Mouse (Mus musculus) intestine, embryonic 16.5 days (tissue): ENCODE measurements around the gene Rnf34. TPM values are rescaled to one million over a fixed set of nuclear protein-coding genes. Genes with fewer than 3 reads are reported as not detected.

Experiments used
- ATAC-seq: fragments of 200-750 bp; cut with Nextera tagmentation; 2 replicates; pipeline ENCODE4 v1.8.0; 2017; ENCODE audit warnings: moderate TSS enrichment, moderate library complexity
- H3K27ac ChIP-seq: fragments of 300-500 bp; sonication (generic); 2 replicates; pipeline ENCODE4 v1.5.1; 2014; ENCODE audit warnings: mild to moderate bottlenecking, low read length
- H3K27me3 ChIP-seq: fragments of 300-500 bp; sonication (generic); replicated peaks from 2 replicates; pipeline ENCODE4 v1.6.1; 2014; ENCODE audit warnings: low read length, control low read depth, mixed read lengths; ENCODE audit not compliant: control insufficient read depth, insufficient read depth
- H3K36me3 ChIP-seq: fragments of 300-500 bp; sonication (generic); 2 replicates; pipeline ENCODE4 v1.6.1; 2014; ENCODE audit warnings: low read length, control low read depth; ENCODE audit not compliant: control insufficient read depth, insufficient read depth
- H3K4me1 ChIP-seq: fragments of 300-500 bp; sonication (generic); 2 replicates; pipeline ENCODE4 v1.6.1; 2014; ENCODE audit warnings: low read length, control low read depth, mixed read lengths; ENCODE audit not compliant: control insufficient read depth, insufficient read depth
- H3K4me2 ChIP-seq: fragments of 300-500 bp; sonication (generic); 2 replicates; pipeline ENCODE4 v1.6.1; 2014; ENCODE audit warnings: low read depth, low read length, control low read depth
- H3K4me3 ChIP-seq: fragments of 300-500 bp; sonication (generic); 2 replicates; pipeline ENCODE4 v1.5.1; 2014; ENCODE audit warnings: mild to moderate bottlenecking, low read length
- H3K9ac ChIP-seq: fragments of 300-500 bp; sonication (generic); 2 replicates; pipeline ENCODE4 v1.6.1; 2014; ENCODE audit warnings: low read depth, low read length
- H3K9me3 ChIP-seq: fragments of 300-500 bp; sonication (generic); 2 replicates; pipeline ENCODE4 v1.6.1; 2016; ENCODE audit warnings: low read length, control low read depth; ENCODE audit not compliant: control insufficient read depth
- WGBS: fragments of 180-500 bp; shearing (Covaris S2); extraction: QIAGEN DNeasy Blood & Tissue Kit; methylation state at CpG from one replicate; pipeline ENCODE4 v1.1.7; 2014; 5-methylcytosine and 5-hydroxymethylcytosine counted together
- polyA plus RNA-seq: library from polyadenylated mRNA; unstranded; fragments of >200 nt; fragmentation: Nextera tagmentation; extraction: Ambion mirVana; gene quantifications from 2 replicates; pipeline ENCODE4 v1.2.1, GENCODE M21; 2015

Rnf34 gene
- polyA plus RNA-seq, 1 experiment from 2014 or later, result 32.4 TPM

DNA sequence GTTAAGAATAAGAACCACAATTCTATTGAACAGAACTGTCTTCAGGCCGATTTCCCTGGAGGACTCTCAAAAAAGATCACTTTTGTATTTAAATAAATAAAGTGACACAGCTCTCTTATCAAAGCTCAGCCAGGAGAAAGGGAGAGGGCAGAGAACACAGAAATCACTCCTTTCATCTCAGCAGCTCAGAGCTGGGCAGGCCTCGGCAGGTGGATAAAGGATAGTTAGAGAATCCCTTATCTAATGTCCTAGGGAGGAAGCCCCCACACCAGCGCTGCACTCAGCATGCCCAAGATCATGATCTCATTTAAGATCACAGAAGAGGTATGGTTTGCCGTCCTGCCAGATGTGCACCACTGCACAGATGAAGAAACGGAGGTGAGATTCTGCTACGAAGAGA lies 52.4 kb downstream of the Rnf34 start:
- H3K27ac ChIP-seq, result no peak overlapping the region
- WGBS, result 74% methylated on average over 6 of the region's 6 CpGs
- H3K4me2 ChIP-seq, result no peak overlapping the region
- no peak overlapping the region for H3K9ac ChIP-seq
- no peaks in the 10 kb centered on the region for H3K27me3 ChIP-seq
- H3K4me1 ChIP-seq, result peaks cover 9% of the 10 kb centered on the region
- no peaks in the 10 kb centered on the region for H3K36me3 ChIP-seq
- no peak overlapping the region for H3K4me3 ChIP-seq
- no peaks in the 10 kb centered on the region for H3K9me3 ChIP-seq
- no peak for ATAC-seq

- H3K27ac ChIP-seq, result no peak overlapping the region
- H3K4me2 ChIP-seq, result no peak overlapping the region
- H3K9ac ChIP-seq, result no peak overlapping the region
- WGBS, result 80% methylated on average over 5 of the region's 5 CpGs
- ATAC-seq, result no peak
- no peaks in the 10 kb centered on the region for H3K36me3 ChIP-seq
- H3K4me1 ChIP-seq, result peaks cover 9% of the 10 kb centered on the region
- no peak overlapping the region for H3K4me3 ChIP-seq
- H3K27me3 ChIP-seq, result no peaks in the 10 kb centered on the region
- no peaks in the 10 kb centered on the region for H3K9me3 ChIP-seq
Observed at GRCm38 (mm10) chr5:122903165-122903564, 53.3 kb downstream of the Rnf34 start.

DNA sequence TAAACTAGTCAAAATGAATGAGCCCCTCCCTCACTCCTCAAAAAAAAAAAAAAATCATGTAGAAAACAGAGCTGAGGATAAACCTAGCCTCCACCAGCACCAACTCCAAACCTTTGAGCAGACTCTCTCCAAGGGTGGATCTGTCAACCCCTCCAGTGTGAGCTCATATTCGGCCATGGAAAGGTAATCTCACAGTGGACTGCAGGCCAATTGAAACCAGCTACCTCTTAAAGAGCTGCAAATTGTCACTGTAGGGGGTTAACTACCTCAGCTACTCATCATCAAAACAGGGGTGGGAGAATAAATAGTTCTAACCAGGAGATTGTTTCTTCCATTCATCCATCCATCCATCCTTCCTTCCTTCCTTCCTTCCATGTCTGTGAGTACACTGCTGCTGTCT lies 57.3 kb downstream of the Rnf34 start:
- no peak overlapping the region for H3K4me2 ChIP-seq
- no peak overlapping the region for H3K4me3 ChIP-seq
- no peaks in the 10 kb centered on the region for H3K36me3 ChIP-seq
- no peak overlapping the region for H3K9ac ChIP-seq
- no peaks in the 10 kb centered on the region for H3K9me3 ChIP-seq
- WGBS, result 74% methylated on average over 1 of the region's 1 CpGs
- no peak overlapping the region for H3K27ac ChIP-seq
- H3K4me1 ChIP-seq, result no peaks in the 10 kb centered on the region
- no peak for ATAC-seq
- no peaks in the 10 kb centered on the region for H3K27me3 ChIP-seq

DNA sequence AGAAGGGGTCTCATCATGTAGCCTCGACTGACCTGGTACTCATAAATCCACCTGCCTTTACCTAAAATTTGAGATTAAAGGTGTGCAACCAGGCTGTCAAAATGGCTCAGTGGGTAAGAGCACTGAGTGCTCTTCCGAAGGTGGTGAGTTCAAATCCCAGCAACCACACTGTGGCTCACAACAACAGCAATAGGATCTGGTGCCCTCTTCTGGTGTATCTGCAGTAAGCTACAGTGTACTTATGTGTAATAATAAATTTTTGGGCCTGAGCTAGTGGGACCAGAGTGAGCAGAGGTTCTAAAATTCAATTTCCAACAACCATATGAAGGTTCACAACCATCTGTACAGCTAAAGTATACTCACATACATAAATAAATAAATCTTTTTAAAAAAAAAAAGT lies 58.2 kb downstream of the Rnf34 start:
- Histone ChIP-seq H3K9me3 (no peaks in the 10 kb centered on the region), H3K36me3 (no peaks in the 10 kb centered on the region), H3K9ac (no peak overlapping the region), H3K27me3 (no peaks in the 10 kb centered on the region), H3K4me3 (no peak overlapping the region), H3K27ac (no peak overlapping the region), H3K4me2 (no peak overlapping the region), H3K4me1 (no peaks in the 10 kb centered on the region)
- WGBS, result 89% methylated on average over 2 of the region's 2 CpGs
- no peak for ATAC-seq

DNA sequence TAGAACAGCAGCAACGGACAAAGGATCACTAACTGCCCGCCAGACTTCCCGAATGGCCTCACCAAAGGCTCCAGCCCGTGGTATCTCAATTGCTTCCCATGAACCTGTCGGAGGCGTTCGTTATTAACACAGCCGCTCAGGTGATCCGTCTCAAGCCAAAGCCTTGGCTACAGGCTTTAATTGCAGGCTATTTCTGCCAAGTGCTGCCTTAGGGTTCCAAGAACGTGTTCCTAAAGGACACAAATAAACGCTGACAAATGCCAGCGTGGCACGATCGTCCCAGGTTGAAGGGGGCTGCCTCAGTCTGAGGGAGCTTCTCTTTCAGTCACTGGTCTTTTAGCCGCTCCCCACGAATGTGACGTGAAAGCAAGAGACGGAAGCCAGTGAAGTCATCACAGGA lies 59.6 kb downstream of the Rnf34 start:
- ATAC-seq, result no peak
- H3K36me3 ChIP-seq, result no peaks in the 10 kb centered on the region
- WGBS, result 85% methylated on average over 18 of the region's 18 CpGs
- no peaks in the 10 kb centered on the region for H3K27me3 ChIP-seq
- H3K4me3 ChIP-seq, result no peak overlapping the region
- H3K9ac ChIP-seq, result no peak overlapping the region
- no peaks in the 10 kb centered on the region for H3K9me3 ChIP-seq
- H3K27ac ChIP-seq, result no peak overlapping the region
- H3K4me2 ChIP-seq, result no peak overlapping the region
- no peaks in the 10 kb centered on the region for H3K4me1 ChIP-seq

DNA sequence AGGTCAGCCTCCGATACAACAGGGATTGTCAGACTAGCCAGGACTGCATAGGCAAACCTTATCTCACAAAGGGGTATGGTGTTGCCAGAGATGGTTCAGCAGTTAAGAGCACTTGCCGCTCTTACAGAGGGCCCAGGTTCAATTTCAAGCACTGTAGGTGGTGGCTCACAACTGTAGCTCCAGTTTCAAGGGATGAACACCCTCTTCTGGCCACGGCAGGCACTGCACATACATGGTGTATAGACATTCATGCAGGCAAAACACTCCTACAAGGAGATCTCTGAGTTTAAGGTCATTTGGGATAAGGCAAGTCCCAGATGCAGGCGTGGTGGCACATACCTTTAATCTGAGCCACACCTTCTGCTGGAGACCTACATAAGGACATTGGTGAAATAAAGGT lies 63.0 kb downstream of the Rnf34 start:
- 90% methylated on average over 4 of the region's 4 CpGs for WGBS
- H3K27me3 ChIP-seq, result no peaks in the 10 kb centered on the region
- no peak overlapping the region for H3K4me3 ChIP-seq
- no peaks in the 10 kb centered on the region for H3K36me3 ChIP-seq
- no peaks in the 10 kb centered on the region for H3K9me3 ChIP-seq
- H3K4me1 ChIP-seq, result no peaks in the 10 kb centered on the region
- no peak overlapping the region for H3K27ac ChIP-seq
- no peak overlapping the region for H3K4me2 ChIP-seq
- no peak for ATAC-seq
- no peak overlapping the region for H3K9ac ChIP-seq

DNA sequence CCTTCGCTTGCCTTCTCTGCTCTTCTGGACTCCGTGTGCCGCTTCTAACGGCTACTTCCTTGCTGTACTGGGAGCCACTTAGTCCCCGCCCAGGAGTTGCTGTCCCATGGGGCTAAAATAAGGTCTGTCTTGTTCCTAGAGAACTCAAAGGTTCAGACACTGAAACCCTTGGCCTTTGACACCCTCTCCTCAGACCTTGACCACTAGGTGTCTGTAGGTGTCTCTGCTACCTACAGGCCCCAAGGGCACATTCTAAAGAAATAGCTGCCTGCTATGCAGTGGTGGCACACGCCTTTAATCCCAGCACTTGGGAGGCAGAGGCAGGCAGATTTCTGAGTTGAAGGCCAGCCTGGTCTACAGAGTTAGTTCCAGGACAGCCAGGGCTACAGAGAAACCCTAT lies 66.3 kb downstream of the Rnf34 start:
- Histone ChIP-seq H3K9me3 (no peaks in the 10 kb centered on the region), H3K27ac (no peak overlapping the region), H3K4me3 (no peak overlapping the region), H3K4me1 (no peaks in the 10 kb centered on the region), H3K27me3 (no peaks in the 10 kb centered on the region), H3K36me3 (no peaks in the 10 kb centered on the region), H3K9ac (no peak overlapping the region), H3K4me2 (no peak overlapping the region)
- no peak for ATAC-seq
- 90% methylated on average over 6 of the region's 6 CpGs for WGBS

DNA sequence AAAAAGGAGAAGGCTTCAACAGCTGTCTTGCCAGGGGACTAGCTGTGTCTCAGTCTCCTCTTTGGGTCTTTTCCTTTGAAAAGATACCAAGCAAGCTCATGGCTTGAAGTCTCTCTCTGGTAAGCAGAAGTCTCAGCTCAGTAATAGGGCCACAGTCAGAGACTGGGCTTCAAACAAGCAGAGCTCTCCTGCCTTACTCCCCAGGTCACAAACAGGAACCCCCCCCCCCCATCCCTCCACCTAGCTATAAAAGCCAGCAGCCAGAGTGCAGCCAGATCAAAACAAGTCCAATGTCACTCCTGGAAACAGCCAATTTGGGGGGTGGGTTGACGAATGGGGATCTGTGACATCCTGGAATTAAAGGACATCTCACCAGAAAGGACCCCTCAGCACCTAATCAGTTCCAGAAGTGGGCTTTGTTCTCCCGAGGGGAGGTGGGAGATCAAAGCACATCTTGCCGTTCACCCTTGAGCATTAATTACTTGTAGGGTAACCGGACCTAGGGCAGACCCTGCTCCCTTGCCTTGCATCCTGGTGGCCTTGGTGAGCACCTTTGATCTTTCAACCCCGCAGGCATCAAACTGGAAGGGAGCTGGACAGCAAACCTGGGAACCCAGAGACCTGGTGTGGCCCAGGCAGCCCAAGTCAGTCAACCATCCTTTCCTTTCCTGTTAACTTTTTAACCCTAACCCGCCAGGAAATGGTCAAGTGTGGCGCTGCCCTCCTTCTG lies 68.3 kb downstream of the Rnf34 start:
- Histone ChIP-seq H3K4me2 (no peak overlapping the region), H3K4me3 (no peak overlapping the region), H3K27ac (no peak overlapping the region), H3K36me3 (no peaks in the 10 kb centered on the region), H3K9ac (no peak overlapping the region), H3K9me3 (no peaks in the 10 kb centered on the region), H3K27me3 (no peaks in the 10 kb centered on the region), H3K4me1 (no peaks in the 10 kb centered on the region)
- WGBS, result 54% methylated on average over 7 of the region's 7 CpGs
- no peak for ATAC-seq

- H3K4me1 ChIP-seq, result no peaks in the 10 kb centered on the region
- no peak overlapping the region for H3K9ac ChIP-seq
- no peak for ATAC-seq
- no peaks in the 10 kb centered on the region for H3K27me3 ChIP-seq
- H3K9me3 ChIP-seq, result no peaks in the 10 kb centered on the region
- no peak overlapping the region for H3K4me3 ChIP-seq
- no peak overlapping the region for H3K4me2 ChIP-seq
- WGBS, result 71% methylated on average over 5 of the region's 5 CpGs
- H3K36me3 ChIP-seq, result no peaks in the 10 kb centered on the region
- no peak overlapping the region for H3K27ac ChIP-seq
Observed at GRCm38 (mm10) chr5:122920557-122920956, 70.7 kb downstream of the Rnf34 start.
